Mouse (Mus musculus): ENCODE measurements around the gene Il17d. TPM values are rescaled to one million over a fixed set of nuclear protein-coding genes. Genes with fewer than 3 reads are reported as not detected.

Il17d gene
- total RNA-seq, 2 experiments from 2014 or later = 2.3 to 4.3 TPM

Other genes starting within 250 kb of the Il17d start
- 1 to 10 TPM; 5.1 to 8.3 TPM for gene Cryl1, start 126.2 kb upstream of the Il17d start, total RNA-seq (2021)
- 1 to 10 TPM; 3.9 to 5.2 TPM for gene Ift88, start 100.7 kb upstream of the Il17d start, total RNA-seq (2021)
- gene Eef1akmt1, start 46.8 kb downstream of the Il17d start, total RNA-seq (2021) = 10 to 100 TPM; 36.6 to 38.3 TPM
- 10 to 100 TPM; 11.3 to 11.6 TPM for gene Xpo4, start 140.7 kb downstream of the Il17d start, total RNA-seq (2021)
- gene Gm49361, start 221.3 kb downstream of the Il17d start, total RNA-seq (2021) = 1 to 10 TPM in 1 of 2 experiments, not detected in 1; 4.0 TPM
- 10 to 100 TPM; 30.7 to 31.1 TPM for gene Lats2, start 233.6 kb downstream of the Il17d start, total RNA-seq (2021)